Mouse (Mus musculus): ENCODE data around the gene Elavl1.

- TF ChIP-seq CTCF (IDR thresholded peaks at IDR 0.05; ENCODE audit: low read depth, low read length) = no peak
- TF ChIP-seq POLR2A (IDR thresholded peaks at IDR 0.05; ENCODE audit: borderline replicate concordance, low read depth, low read length) = no peak
These were observed 34.1 kb upstream of the Elavl1 start for GRCm38 (mm10) chr8:4359362-4359761.
